Mouse (Mus musculus) ovary, postnatal 10 days (tissue): Measurements from ENCODE around the gene Gm36245.
"Not testable (repeated sequence)": the region's sequence is repeated elsewhere in the genome, so short reads cannot be mapped to it uniquely, and the experiment has no call there.

Experiments used
- DNase-seq: peaks from one replicate; pipeline ENCODE4 v3.0.0; 2022; ENCODE audit warnings: low spot score

Gene Gm36245

GRCm38 (mm10) chr15:77598958-77599357 is at the start of gene Gm36245:
Gene Gm36245, plus strand, starts transcription at chr15:77599258.
- no peak for DNase-seq

- DNase-seq: no peak
Measured at GRCm38 (mm10) chr15:77561792-77562191, 37.3 kb upstream of the Gm36245 start, which contains the start of gene 1700025B11Rik. Gene 1700025B11Rik, minus strand, starts transcription at chr15:77561892.

- no peak for DNase-seq
Measured at GRCm38 (mm10) chr15:77563219-77563618, 35.8 kb upstream of the Gm36245 start.

GRCm38 (mm10) chr15:77578801-77579200 is 20.3 kb upstream of the Gm36245 start:
- DNase-seq: no peak

- DNase-seq: no peak
Measured at GRCm38 (mm10) chr15:77579311-77579710, 19.7 kb upstream of the Gm36245 start.

GRCm38 (mm10) chr15:77581681-77582080 is 17.4 kb upstream of the Gm36245 start:
- DNase-seq: no peak

GRCm38 (mm10) chr15:77587026-77587425 is 12.0 kb upstream of the Gm36245 start:
- DNase-seq: no peak

GRCm38 (mm10) chr15:77588981-77589380 is 10.1 kb upstream of the Gm36245 start:
- no peak for DNase-seq

- no peak for DNase-seq
Measured at GRCm38 (mm10) chr15:77590881-77591280, 8.2 kb upstream of the Gm36245 start.

GRCm38 (mm10) chr15:77593557-77593956 is 5.5 kb upstream of the Gm36245 start:
- no peak for DNase-seq

GRCm38 (mm10) chr15:77595961-77596360 is 3.1 kb upstream of the Gm36245 start, which contains the start of gene Apol10b:
Gene Apol10b, minus strand, starts transcription at chr15:77596125.
- no peak for DNase-seq

GRCm38 (mm10) chr15:77598429-77598828 is 629 bp upstream of the Gm36245 start:
- no peak for DNase-seq

- DNase-seq: no peak
Measured at GRCm38 (mm10) chr15:77606069-77606468, 7.0 kb downstream of the Gm36245 start.

GRCm38 (mm10) chr15:77624710-77625109 is 25.7 kb downstream of the Gm36245 start:
- no peak for DNase-seq

- DNase-seq: not testable (repeated sequence)
Measured at GRCm38 (mm10) chr15:77626471-77626870, 27.4 kb downstream of the Gm36245 start.

- DNase-seq: not testable (repeated sequence)
Measured at GRCm38 (mm10) chr15:77628647-77629046, 29.6 kb downstream of the Gm36245 start.

GRCm38 (mm10) chr15:77629822-77630221 is 30.8 kb downstream of the Gm36245 start:
- not testable (repeated sequence) for DNase-seq

- not testable (repeated sequence) for DNase-seq
Measured at GRCm38 (mm10) chr15:77643176-77643575, 44.1 kb downstream of the Gm36245 start, which contains the start of gene Apol11b. Gene Apol11b, minus strand, starts transcription at chr15:77643286.

GRCm38 (mm10) chr15:77651143-77651542 is 52.1 kb downstream of the Gm36245 start:
- DNase-seq: not testable (repeated sequence)
